ENCODE assay signal across 18 mouse cellular contexts in genomic region chr14:27301768-27302499, GRCm38 (mm10).
DNase-seq lines count a peak whose midpoint lies in the region; ATAC-seq and TF ChIP-seq lines count a peak whose summit lies in the region.
"Had no signal": no experiment of that assay in that cellular context is flagged by ENCODE, and none has a peak within 500 bp of the region (broad histone marks: within the 10 kb centered on the region; RNA-seq: fewer than 3 reads in every experiment).

No protein-coding gene starts in this region.

- no peaks in the 10 kb centered on the region for H3K9me3 ChIP-seq in liver, postnatal 0 days (ENCODE audit: low read length)
- H3K9me3 ChIP-seq: embryonic facial prominence, embryonic 13.5 days; forebrain, embryonic 12.5 days; heart, embryonic 10.5 days; liver, embryonic 12.5 days; megakaryocyte, embryonic 14.5 days had no signal

- H3K4me2 ChIP-seq in liver, postnatal 0 days (ENCODE audit: low read depth, low read length): no peak overlapping the region
- H3K4me2 ChIP-seq: embryonic facial prominence, embryonic 13.5 days; forebrain, embryonic 12.5 days; liver, embryonic 12.5 days had no signal

- intact Hi-C loops in heart, postnatal 25 days (cut with DNase I): no loop called here

- TF ChIP-seq EP300 in liver, postnatal 0 days (IDR thresholded peaks at IDR 0.05; ENCODE audit: low read depth): no peak

- TF ChIP-seq CTCF in liver, postnatal 0 days (IDR thresholded peaks at IDR 0.05; ENCODE audit: low read depth): no peak

- DNase-seq in heart, adult 11 months: peak; percentile 91
- DNase-seq in heart, postnatal 25 days (ENCODE audit: low spot score): no peak
- no peak for DNase-seq in liver, postnatal 0 days
- DNase-seq in liver: no peak
- DNase-seq in kidney, postnatal 36 days: peak; percentile 45 to 74
- DNase-seq in left cerebral cortex, adult 18-20 months (ENCODE audit: low spot score in 2 of 2): no peak
- no peak for DNase-seq in frontal cortex, postnatal 10 days (ENCODE audit: low spot score in 2 of 2)
- DNase-seq: cerebellum, adult 11-12 months; gastrocnemius, adult 2 months; heart, postnatal 14 days; thymus, postnatal 4 days had no signal

- peaks cover 10% of the 10 kb centered on the region for H3K4me1 ChIP-seq in liver, postnatal 0 days (ENCODE audit: insufficient read depth)
- H3K4me1 ChIP-seq: embryonic facial prominence, embryonic 13.5 days; forebrain, embryonic 12.5 days had no signal

- H3K36me3 ChIP-seq in liver, postnatal 0 days (replicated peaks; ENCODE audit: insufficient read depth, low read length): no peaks in the 10 kb centered on the region
- H3K36me3 ChIP-seq: embryonic facial prominence, embryonic 13.5 days; forebrain, embryonic 12.5 days; heart, embryonic 10.5 days; liver, embryonic 12.5 days had no signal

- no peaks in the 10 kb centered on the region for H3K27me3 ChIP-seq in liver, postnatal 0 days (ENCODE audit: insufficient read depth, low read length)
- H3K27me3 ChIP-seq: embryonic facial prominence, embryonic 13.5 days; forebrain, embryonic 12.5 days; liver, embryonic 12.5 days had no signal

- no peak overlapping the region for H3K4me3 ChIP-seq in liver, postnatal 0 days (ENCODE audit: low read depth, low read length)
- H3K4me3 ChIP-seq: embryonic facial prominence, embryonic 13.5 days; forebrain, embryonic 12.5 days; gastrocnemius, adult 2 months; heart, embryonic 10.5 days; liver, embryonic 12.5 days; megakaryocyte, embryonic 14.5 days had no signal

- 0 out of 2 replicates have a peak overlapping the region, but pooled peaks have one; percentile 3 for H3K27ac ChIP-seq in liver, postnatal 0 days (ENCODE audit: low read depth)
- H3K27ac ChIP-seq: embryonic facial prominence, embryonic 13.5 days; forebrain, embryonic 12.5 days; gastrocnemius, adult 2 months; heart, embryonic 10.5 days; liver, embryonic 12.5 days had no signal

- no peak for ATAC-seq in liver, postnatal 0 days
- no peak for ATAC-seq in granulocyte monocyte progenitor cell, adult 5-6 weeks (replicated peaks; ENCODE audit: poor library complexity, severe bottlenecking)
- ATAC-seq: hindbrain, embryonic 16.5 days; liver, embryonic 12.5 days had no signal

- H3K9ac ChIP-seq in liver, postnatal 0 days (replicated peaks): no peak overlapping the region
- H3K9ac ChIP-seq: embryonic facial prominence, embryonic 13.5 days; forebrain, embryonic 12.5 days; liver, embryonic 12.5 days had no signal

- WGBS in liver, postnatal 0 days (ENCODE audit: insufficient replicate concordance): 70% methylated on average over 5 of the region's 5 CpGs

Comparison
In these comparisons a context has a peak if more than half of its experiments do, and no peak if none do; other contexts are left out.
1. DNase-seq: peak in heart, adult 11 months (single experiment) and kidney, postnatal 36 days (2 of 2); none in heart, postnatal 25 days (single experiment), liver, postnatal 0 days (single experiment), liver (single experiment), left cerebral cortex, adult 18-20 months (0 of 2) and frontal cortex, postnatal 10 days (0 of 2).